Mouse (Mus musculus): ENCODE data around the gene Setd2. TPM values are rescaled to one million over a fixed set of nuclear protein-coding genes. Genes with fewer than 3 reads are reported as not detected.

Setd2 gene
- polyA plus RNA-seq, 1 experiment = 12.0 TPM

DNA sequence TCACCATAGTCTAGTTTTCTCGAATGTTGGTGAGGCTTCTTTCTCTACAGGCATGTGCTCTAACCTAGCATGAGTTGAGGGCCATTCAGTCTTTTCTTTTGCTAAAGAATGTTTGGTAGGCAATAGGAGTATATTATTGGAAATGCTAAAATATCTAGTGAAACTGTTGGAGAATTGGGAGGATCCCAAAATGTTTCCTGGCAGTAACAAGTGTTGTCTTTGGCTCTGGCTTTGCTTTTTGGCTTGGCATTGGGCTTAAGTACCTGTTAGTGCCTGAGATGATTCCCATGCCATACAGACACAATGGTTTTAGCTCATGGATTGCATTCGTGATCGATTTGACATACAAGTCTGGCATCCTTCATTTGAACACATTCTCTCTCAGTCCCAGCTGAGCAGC is 79.1 kb downstream of the Setd2 start:
- H3K4me3 ChIP-seq (ENCODE audit: insufficient read depth, poor library complexity, severe bottlenecking) = no peak overlapping the region
- H3K79me2 ChIP-seq (ENCODE audit: control insufficient read depth, insufficient read depth) = peaks cover 12% of the 10 kb centered on the region
- no peak overlapping the region for H3ac ChIP-seq (ENCODE audit: control insufficient read depth, insufficient read length, low read depth)
- no peak for TF ChIP-seq USF1 (IDR thresholded peaks at IDR 0.05; ENCODE audit: low read depth)
- TF ChIP-seq MYOG (IDR thresholded peaks at IDR 0.05; ENCODE audit: control insufficient read depth, extremely low read depth, insufficient read length) = no peak
- TF ChIP-seq MAX (IDR thresholded peaks at IDR 0.05) = no peak
- TF ChIP-seq MYOD1 (IDR thresholded peaks at IDR 0.05; ENCODE audit: control insufficient read depth, insufficient read length, low read depth) = no peak
- TF ChIP-seq FOSL1 (IDR thresholded peaks at IDR 0.05; ENCODE audit: insufficient read depth, low read length, poor library complexity, severe bottlenecking) = no peak
- TF ChIP-seq CTCF (IDR thresholded peaks at IDR 0.05; ENCODE audit: control insufficient read depth, insufficient read depth, insufficient read length) = no peak
- TF ChIP-seq CEBPB (IDR thresholded peaks at IDR 0.05; ENCODE audit: low read depth) = no peak
- H3K79me3 ChIP-seq (ENCODE audit: low read depth) = peaks cover 2% of the 10 kb centered on the region
- H3K36me3 ChIP-seq (ENCODE audit: control insufficient read depth, insufficient read depth) = peaks cover 28% of the 10 kb centered on the region
- no peaks in the 10 kb centered on the region for H3K27me3 ChIP-seq (ENCODE audit: control insufficient read depth, insufficient read depth, insufficient read length)

DNA sequence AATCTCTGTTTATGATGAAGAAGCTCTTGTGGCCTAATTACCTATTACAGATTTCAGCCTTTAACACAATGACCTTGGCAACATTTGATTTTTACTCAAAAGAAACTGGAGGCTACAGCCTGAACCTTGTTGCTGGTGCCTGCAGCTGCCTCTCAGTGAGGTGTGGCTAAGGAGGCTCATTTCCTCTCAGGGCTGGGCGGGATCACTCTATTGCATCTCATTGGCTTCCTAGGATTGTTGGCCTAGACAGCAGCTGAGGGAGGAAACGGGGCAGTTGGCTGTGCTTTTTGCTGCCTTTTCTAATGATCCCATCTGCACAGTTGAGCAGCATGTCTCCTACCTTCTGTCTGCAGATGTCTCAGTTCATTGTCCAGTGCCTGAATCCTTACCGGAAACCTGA is 84.7 kb downstream of the Setd2 start:
- Histone ChIP-seq H3K79me3 (ENCODE audit: low read depth) (peaks cover 1% of the 10 kb centered on the region), H3ac (ENCODE audit: control insufficient read depth, insufficient read length, low read depth) (no peak overlapping the region), H3K79me2 (ENCODE audit: control insufficient read depth, insufficient read depth) (no peaks in the 10 kb centered on the region), H3K4me3 (ENCODE audit: insufficient read depth, poor library complexity, severe bottlenecking) (no peak overlapping the region), H3K36me3 (ENCODE audit: control insufficient read depth, insufficient read depth) (peaks cover 53% of the 10 kb centered on the region), H3K27me3 (ENCODE audit: control insufficient read depth, insufficient read depth, insufficient read length) (no peaks in the 10 kb centered on the region)
- no peak for TF ChIP-seq MYOD1 (IDR thresholded peaks at IDR 0.05; ENCODE audit: control insufficient read depth, insufficient read length, low read depth)
- no peak for TF ChIP-seq MYOG (IDR thresholded peaks at IDR 0.05; ENCODE audit: control insufficient read depth, extremely low read depth, insufficient read length)
- TF ChIP-seq USF1 (IDR thresholded peaks at IDR 0.05; ENCODE audit: low read depth) = no peak
- no peak for TF ChIP-seq FOSL1 (IDR thresholded peaks at IDR 0.05; ENCODE audit: insufficient read depth, low read length, poor library complexity, severe bottlenecking)
- TF ChIP-seq CEBPB (IDR thresholded peaks at IDR 0.05; ENCODE audit: low read depth) = no peak
- no peak for TF ChIP-seq CTCF (IDR thresholded peaks at IDR 0.05; ENCODE audit: control insufficient read depth, insufficient read depth, insufficient read length)
- TF ChIP-seq MAX (IDR thresholded peaks at IDR 0.05) = no peak

GRCm38 (mm10) chr9:110620180-110620579 is 87.8 kb downstream of the Setd2 start:
- no peak for TF ChIP-seq FOSL1 (IDR thresholded peaks at IDR 0.05; ENCODE audit: insufficient read depth, low read length, poor library complexity, severe bottlenecking)
- TF ChIP-seq MYOD1 (IDR thresholded peaks at IDR 0.05; ENCODE audit: control insufficient read depth, insufficient read length, low read depth) = no peak
- TF ChIP-seq CEBPB (IDR thresholded peaks at IDR 0.05; ENCODE audit: low read depth) = no peak
- no peak for TF ChIP-seq USF1 (IDR thresholded peaks at IDR 0.05; ENCODE audit: low read depth)
- no peak for TF ChIP-seq CTCF (IDR thresholded peaks at IDR 0.05; ENCODE audit: control insufficient read depth, insufficient read depth, insufficient read length)
- TF ChIP-seq MAX (IDR thresholded peaks at IDR 0.05) = no peak
- TF ChIP-seq MYOG (IDR thresholded peaks at IDR 0.05; ENCODE audit: control insufficient read depth, extremely low read depth, insufficient read length) = no peak
- H3K36me3 ChIP-seq (ENCODE audit: control insufficient read depth, insufficient read depth) = peaks cover 50% of the 10 kb centered on the region
- no peak overlapping the region for H3K4me3 ChIP-seq (ENCODE audit: insufficient read depth, poor library complexity, severe bottlenecking)
- H3ac ChIP-seq (ENCODE audit: control insufficient read depth, insufficient read length, low read depth) = no peak overlapping the region
- H3K27me3 ChIP-seq (ENCODE audit: control insufficient read depth, insufficient read depth, insufficient read length) = no peaks in the 10 kb centered on the region
- peaks cover 20% of the 10 kb centered on the region for H3K79me2 ChIP-seq (ENCODE audit: control insufficient read depth, insufficient read depth)
- H3K79me3 ChIP-seq (ENCODE audit: low read depth) = peaks cover 4% of the 10 kb centered on the region

DNA sequence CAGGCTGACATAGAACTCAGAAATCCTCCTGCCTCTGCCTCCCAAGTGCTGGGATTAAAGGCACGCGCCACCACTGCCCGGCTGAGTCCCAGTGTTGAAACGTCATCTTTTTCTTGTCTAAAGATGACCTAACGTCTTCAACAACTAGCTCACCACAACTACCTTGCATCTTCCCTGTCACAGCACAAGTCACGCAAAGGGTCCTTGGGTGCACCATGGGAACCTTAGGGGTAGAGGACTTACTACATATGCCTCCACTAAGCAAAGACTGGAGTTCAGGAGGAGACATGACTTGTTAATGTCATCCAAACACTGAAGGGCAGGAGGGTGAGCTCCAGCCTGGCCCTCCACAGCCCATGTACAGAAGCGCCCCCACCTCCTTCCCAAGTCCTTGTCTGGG is 88.3 kb downstream of the Setd2 start:
- H3K79me2 ChIP-seq (ENCODE audit: control insufficient read depth, insufficient read depth) = peaks cover 20% of the 10 kb centered on the region
- no peak overlapping the region for H3K4me3 ChIP-seq (ENCODE audit: insufficient read depth, poor library complexity, severe bottlenecking)
- H3K79me3 ChIP-seq (ENCODE audit: low read depth) = peaks cover 3% of the 10 kb centered on the region
- TF ChIP-seq FOSL1 (IDR thresholded peaks at IDR 0.05; ENCODE audit: insufficient read depth, low read length, poor library complexity, severe bottlenecking) = no peak
- TF ChIP-seq CEBPB (IDR thresholded peaks at IDR 0.05; ENCODE audit: low read depth) = no peak
- TF ChIP-seq USF1 (IDR thresholded peaks at IDR 0.05; ENCODE audit: low read depth) = no peak
- TF ChIP-seq MAX (IDR thresholded peaks at IDR 0.05) = no peak
- TF ChIP-seq CTCF (IDR thresholded peaks at IDR 0.05; ENCODE audit: control insufficient read depth, insufficient read depth, insufficient read length) = no peak
- no peak for TF ChIP-seq MYOD1 (IDR thresholded peaks at IDR 0.05; ENCODE audit: control insufficient read depth, insufficient read length, low read depth)
- no peak for TF ChIP-seq MYOG (IDR thresholded peaks at IDR 0.05; ENCODE audit: control insufficient read depth, extremely low read depth, insufficient read length)
- H3K27me3 ChIP-seq (ENCODE audit: control insufficient read depth, insufficient read depth, insufficient read length) = no peaks in the 10 kb centered on the region
- peaks cover 45% of the 10 kb centered on the region for H3K36me3 ChIP-seq (ENCODE audit: control insufficient read depth, insufficient read depth)
- no peak overlapping the region for H3ac ChIP-seq (ENCODE audit: control insufficient read depth, insufficient read length, low read depth)

DNA sequence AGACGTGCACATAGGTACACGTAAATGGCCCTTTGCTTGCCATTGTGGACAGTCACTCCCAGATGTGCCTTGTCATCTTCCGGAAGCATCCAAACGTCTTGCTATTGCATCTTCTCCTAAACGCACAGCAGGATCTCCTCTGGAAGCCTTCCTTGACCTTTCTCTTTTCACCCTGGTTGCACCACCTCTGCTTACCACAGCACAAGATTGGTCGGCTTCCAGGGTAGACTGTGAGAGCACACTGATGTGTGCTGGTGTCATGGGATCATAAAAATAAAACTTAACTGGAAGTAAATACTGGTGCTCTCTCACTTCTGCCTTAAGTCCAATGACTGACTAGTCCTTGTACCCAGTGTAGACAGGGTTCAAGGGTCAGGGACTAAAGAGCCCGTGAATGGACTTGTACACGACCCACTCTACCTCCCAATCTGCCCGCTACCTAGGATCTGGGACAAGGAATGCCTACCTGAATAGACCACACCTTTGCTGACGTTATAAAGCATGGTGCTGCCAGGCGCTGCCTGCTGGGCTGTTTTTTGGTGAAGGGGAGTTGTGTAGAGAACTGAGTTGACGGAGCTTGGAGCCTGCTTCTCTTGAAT is 90.3 kb downstream of the Setd2 start:
- Histone ChIP-seq H3K36me3 (ENCODE audit: control insufficient read depth, insufficient read depth) (peaks cover 33% of the 10 kb centered on the region), H3K4me3 (ENCODE audit: insufficient read depth, poor library complexity, severe bottlenecking) (no peak overlapping the region), H3K79me3 (ENCODE audit: low read depth) (peaks cover 3% of the 10 kb centered on the region), H3K27me3 (ENCODE audit: control insufficient read depth, insufficient read depth, insufficient read length) (no peaks in the 10 kb centered on the region), H3K79me2 (ENCODE audit: control insufficient read depth, insufficient read depth) (peaks cover 20% of the 10 kb centered on the region), H3ac (ENCODE audit: control insufficient read depth, insufficient read length, low read depth) (no peak overlapping the region)
- TF ChIP-seq MAX (IDR thresholded peaks at IDR 0.05) (no peak), MYOG (IDR thresholded peaks at IDR 0.05; ENCODE audit: control insufficient read depth, extremely low read depth, insufficient read length) (no peak), CTCF (IDR thresholded peaks at IDR 0.05; ENCODE audit: control insufficient read depth, insufficient read depth, insufficient read length) (no peak), FOSL1 (IDR thresholded peaks at IDR 0.05; ENCODE audit: insufficient read depth, low read length, poor library complexity, severe bottlenecking) (no peak), USF1 (IDR thresholded peaks at IDR 0.05; ENCODE audit: low read depth) (no peak), MYOD1 (IDR thresholded peaks at IDR 0.05; ENCODE audit: control insufficient read depth, insufficient read length, low read depth) (no peak), CEBPB (IDR thresholded peaks at IDR 0.05; ENCODE audit: low read depth) (no peak)

Data from C2C12 (cell line).